Mouse (Mus musculus): ENCODE measurements around the gene Retreg1.
A peak's percentile ranks its signal among the peaks of the same experiment; 100 is the strongest.

Retreg1 gene

GRCm38 (mm10) chr15:25843086-25843991, at the start of gene Retreg1:
Gene Retreg1, plus strand, starts transcription at chr15:25843180.
- peak; percentile 78 to 80 for DNase-seq (ENCODE audit: low spot score in 2 of 2)

GRCm38 (mm10) chr15:25794123-25794522, 48.9 kb upstream of the Retreg1 start:
- no peak for DNase-seq (ENCODE audit: low spot score in 2 of 2)

- DNase-seq (ENCODE audit: low spot score in 2 of 2) = no peak
These were observed 47.5 kb upstream of the Retreg1 start for GRCm38 (mm10) chr15:25795496-25795895.

DNA sequence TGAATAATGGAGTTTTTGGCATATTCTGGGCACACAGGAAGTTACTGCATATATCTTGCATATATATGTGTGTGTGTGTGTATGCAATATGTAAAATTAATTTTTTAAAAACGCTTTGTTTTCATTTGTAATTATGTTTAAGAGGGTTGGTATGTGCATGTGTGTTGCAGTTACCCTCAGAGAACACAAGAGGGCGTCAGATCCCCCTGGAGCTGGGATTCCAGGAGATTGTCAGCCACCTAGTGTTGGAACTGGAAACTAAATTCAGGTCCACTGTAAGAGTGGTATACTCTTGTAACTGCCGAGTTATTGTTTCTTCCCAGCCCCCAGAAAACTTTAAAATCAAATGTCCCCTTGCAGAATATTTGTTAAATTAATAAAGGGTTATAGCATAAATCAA, 46.6 kb upstream of the Retreg1 start:
- no peak for DNase-seq (ENCODE audit: low spot score in 2 of 2)

- no peak for DNase-seq (ENCODE audit: low spot score in 2 of 2)
These were observed 45.8 kb upstream of the Retreg1 start for GRCm38 (mm10) chr15:25797179-25797578.

GRCm38 (mm10) chr15:25797888-25798287, 45.1 kb upstream of the Retreg1 start:
- no peak for DNase-seq (ENCODE audit: low spot score in 2 of 2)

DNA sequence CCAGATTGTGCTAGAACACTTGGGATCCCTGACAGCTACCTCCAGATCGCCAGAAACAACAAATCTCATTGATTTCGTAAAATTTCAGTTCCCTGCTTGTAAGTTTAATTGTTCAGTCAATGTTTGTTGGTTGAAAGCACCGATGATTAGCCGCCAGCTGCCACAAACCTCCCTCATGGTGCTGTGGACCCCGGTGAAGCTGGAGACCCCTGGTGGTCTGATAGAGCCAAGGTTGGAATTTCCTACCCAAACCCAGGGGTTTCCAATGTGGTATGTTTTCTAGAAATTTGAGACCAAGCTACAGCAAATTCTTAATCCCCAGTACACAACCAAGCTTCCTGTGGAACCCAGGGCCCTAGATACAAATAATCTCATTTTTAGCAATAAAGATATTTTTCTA, 41.3 kb upstream of the Retreg1 start:
- DNase-seq (ENCODE audit: low spot score in 2 of 2) = no peak

DNA sequence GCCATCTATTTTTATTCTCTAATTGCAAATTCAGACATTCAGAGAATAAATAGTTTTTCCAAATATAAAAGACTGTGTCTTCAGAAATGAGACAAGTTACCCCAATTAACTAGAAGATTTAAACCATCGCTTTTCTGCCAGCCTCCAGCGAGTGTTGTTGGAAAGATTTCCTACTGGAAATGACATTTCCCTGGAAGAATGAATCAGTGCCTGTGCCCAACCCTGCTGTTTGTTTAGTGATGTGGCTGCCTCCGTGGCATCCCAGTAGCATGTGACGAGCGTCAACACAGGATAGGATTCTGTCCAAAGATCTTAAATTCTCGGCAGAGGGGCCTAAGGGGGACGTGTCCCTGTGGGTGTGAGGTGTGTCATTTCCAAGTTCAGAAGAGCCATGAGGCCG, 40.8 kb upstream of the Retreg1 start:
- peak; percentile 57 to 61 for DNase-seq (ENCODE audit: low spot score in 2 of 2)

GRCm38 (mm10) chr15:25803111-25803510, 39.9 kb upstream of the Retreg1 start:
- DNase-seq (ENCODE audit: low spot score in 2 of 2) = no peak

- DNase-seq (ENCODE audit: low spot score in 2 of 2) = peak; percentile 77 to 80
These were observed 37.5 kb upstream of the Retreg1 start for GRCm38 (mm10) chr15:25805336-25806110.

- DNase-seq (ENCODE audit: low spot score in 2 of 2) = peak in 1 of 2 experiments; percentile 20
These were observed 36.6 kb upstream of the Retreg1 start for GRCm38 (mm10) chr15:25806363-25806762.

DNA sequence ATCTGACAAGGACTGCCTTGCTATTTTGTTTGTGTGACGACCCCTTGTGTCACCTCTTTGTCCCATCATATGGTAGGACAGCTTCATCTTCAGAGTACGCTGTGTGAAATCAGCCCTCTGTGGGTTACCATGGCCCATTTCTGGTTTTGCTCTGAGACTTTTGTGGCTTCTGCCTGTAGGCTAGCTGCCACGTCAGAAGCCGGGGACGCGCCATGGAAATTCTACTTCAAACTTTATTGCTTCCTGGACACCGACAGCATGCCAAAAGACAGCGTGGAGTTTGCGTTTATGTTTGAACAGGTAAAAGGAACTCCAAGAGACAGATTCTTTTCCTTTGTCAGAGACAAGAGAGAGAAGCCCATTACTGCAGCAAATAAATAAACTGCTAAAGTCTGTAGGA, 36.1 kb upstream of the Retreg1 start:
- no peak for DNase-seq (ENCODE audit: low spot score in 2 of 2)

DNA sequence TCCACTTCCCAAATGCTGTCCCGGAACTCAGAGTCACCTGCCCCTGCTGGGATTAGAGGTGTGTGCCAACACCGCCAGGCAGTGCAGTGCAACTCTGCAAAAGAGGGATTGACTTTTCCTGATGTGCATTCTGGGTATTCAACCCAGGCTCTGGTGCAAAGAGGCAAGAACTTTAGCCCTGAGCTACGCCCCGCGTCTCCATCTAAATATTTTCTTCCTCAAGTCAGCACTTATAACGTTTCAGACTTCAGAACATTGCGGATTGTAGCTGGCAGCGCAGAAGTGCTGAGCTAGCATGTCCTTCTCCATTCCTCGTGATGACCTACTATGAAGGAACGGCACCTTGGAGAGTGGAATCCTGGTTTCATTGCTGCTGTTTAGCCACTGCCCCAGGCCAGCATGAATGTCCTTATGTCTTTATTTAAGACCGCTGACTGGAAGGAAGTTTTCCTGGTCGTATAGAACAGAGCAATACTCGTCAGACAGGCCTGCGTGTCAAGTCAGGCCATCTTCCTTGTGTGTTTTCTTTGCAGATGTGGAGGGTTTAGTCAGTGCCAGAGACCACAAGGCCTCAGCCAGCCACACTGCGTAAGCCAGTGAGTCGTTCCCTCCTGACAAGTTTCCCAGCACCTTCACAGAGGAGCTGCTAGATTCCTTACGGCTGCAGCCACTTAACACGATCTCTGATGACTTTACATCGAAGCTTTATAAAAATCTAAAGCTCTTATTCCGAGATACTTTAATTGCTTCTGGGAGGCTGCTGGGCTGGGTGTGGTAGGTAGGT, 34.1 kb upstream of the Retreg1 start:
- peak in 1 of 2 experiments; percentile 15 for DNase-seq (ENCODE audit: low spot score in 2 of 2)

- no peak for DNase-seq (ENCODE audit: low spot score in 2 of 2)
These were observed 33.3 kb upstream of the Retreg1 start for GRCm38 (mm10) chr15:25809669-25810068.

- no peak for DNase-seq (ENCODE audit: low spot score in 2 of 2)
These were observed 31.1 kb upstream of the Retreg1 start for GRCm38 (mm10) chr15:25811834-25812250.

DNA sequence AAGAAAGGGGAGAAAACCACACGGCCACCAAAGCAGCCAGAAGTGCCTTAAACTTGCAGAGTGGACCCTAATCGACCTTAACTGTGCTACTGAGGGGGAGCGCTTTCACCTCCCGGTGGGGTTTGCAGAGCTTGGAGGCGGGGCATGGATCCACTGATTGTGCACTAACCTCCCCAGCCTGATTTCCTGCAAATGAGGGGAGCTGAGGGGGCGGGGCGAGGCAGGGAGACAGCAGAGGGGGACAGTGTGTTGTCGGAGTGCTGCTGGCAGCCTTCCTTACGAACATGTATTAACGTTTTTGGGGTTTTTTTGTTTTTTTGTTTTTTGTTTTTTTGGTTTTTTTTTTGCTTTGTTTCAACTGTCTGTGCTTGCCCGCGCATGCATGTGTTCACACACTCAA, 30.5 kb upstream of the Retreg1 start:
- DNase-seq (ENCODE audit: low spot score in 2 of 2) = no peak

DNA sequence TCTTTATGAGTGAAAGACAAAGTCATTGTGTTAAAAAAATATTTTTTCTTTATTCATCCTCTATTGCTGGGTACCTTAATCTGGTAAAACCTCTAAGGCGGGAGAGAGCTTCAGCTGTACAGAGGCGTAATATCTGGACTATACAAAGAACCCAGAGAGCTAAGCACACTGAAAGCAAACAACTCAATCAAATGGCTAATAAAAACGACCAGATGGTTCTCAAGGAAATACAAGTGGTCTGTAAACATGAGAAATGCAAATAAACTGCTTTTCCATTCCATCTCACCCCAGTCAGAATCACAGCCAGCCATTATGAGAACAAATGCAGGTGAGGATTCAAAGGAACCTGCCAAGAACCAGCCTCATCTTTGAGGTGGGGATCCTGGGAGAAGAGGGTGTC, 28.4 kb upstream of the Retreg1 start:
- DNase-seq (ENCODE audit: low spot score in 2 of 2) = no peak

DNA sequence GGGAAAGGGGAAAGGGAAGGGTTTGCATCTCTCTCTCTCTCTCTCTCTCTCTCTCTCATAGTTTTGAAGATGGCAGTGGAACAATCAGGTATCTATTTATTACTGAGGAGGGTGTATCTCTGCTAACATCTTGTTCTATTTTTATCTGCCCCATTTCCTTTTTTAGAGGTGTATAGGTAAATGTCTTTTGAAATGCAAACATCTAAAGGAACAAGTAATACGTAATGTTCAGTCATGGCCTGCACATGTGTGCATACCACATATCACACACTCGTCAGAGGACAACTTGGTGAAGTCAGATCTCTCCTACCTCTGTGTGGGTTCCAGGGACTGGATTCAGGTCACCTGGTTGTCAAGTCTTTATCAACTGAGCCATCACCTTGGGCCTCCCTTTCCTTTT, 25.8 kb upstream of the Retreg1 start:
- no peak for DNase-seq (ENCODE audit: low spot score in 2 of 2)

- no peak for DNase-seq (ENCODE audit: low spot score in 2 of 2)
These were observed 21.0 kb upstream of the Retreg1 start for GRCm38 (mm10) chr15:25821981-25822380.

- DNase-seq (ENCODE audit: low spot score in 2 of 2) = no peak
These were observed 20.3 kb upstream of the Retreg1 start for GRCm38 (mm10) chr15:25822656-25823055.

DNA sequence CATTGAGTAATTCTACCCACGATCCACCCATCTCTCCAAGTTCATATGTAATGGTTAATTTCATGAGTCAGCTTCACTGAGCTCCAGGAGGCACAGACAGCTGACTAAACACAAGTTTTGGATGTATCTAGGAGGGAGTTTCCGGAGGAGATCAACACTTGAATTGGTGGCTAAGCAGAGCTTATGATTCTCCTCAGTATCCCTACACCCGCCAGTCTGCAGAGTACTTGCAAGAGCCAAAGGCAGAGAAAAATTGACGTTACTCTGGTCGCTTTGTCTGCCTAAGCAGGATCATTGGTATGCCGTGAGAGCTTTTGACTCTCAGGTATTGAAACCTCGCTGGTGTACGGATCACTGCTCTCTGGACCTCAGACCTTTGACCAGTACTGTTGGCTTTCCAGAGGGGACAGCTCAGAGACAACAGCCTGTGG, 16.4 kb upstream of the Retreg1 start:
- no peak for DNase-seq (ENCODE audit: low spot score in 2 of 2)

DNA sequence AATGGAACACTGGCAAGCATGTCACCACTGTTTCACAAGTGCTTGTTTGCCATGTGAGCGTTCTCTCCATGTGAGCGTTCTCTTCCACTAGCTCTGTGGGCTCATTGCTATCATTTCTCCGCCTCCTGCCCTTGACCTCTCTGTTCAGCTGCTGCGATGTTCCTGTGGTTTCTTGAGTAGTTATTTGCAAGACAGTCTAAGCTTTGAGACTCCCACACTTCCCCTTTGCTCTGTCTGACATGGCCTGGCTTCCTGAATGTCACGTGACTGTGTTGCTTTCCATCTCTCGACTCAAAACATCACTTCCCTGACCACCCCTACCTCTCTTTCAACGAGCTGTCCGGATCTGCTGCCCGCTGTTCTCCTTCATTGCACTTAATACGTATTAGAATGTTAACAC, 14.5 kb upstream of the Retreg1 start:
- no peak for DNase-seq (ENCODE audit: low spot score in 2 of 2)

Measured in right cerebral cortex, postnatal 10 days (tissue).